Mouse (Mus musculus) heart, postnatal 36 days (tissue): ENCODE results near the gene Bcl10. TPM values are rescaled to one million over a fixed set of nuclear protein-coding genes. Genes with fewer than 3 reads are reported as not detected.
"Not testable (repeated sequence)": the region's sequence is repeated elsewhere in the genome, so short reads cannot be mapped to it uniquely, and the experiment has no call there.

Experiments used
- DNase-seq, 2 experiments: peaks; one replicate each; pipeline ENCODE4 v3.0.0; 2021 to 2022
- intact Hi-C: fragments of 180-260 bp; cut with DNase I; formaldehyde crosslinking; loops from one replicate; pipeline ENCODE4 v1.15.1; 2025
- total RNA-seq, 2 experiments: library from RNA; stranded (reverse); gene quantifications; 2 replicates each; pipeline ENCODE4 v1.2.3; 2021

Bcl10 gene
- total RNA-seq, 2 experiments from 2014 or later: 18.2 to 19.6 TPM

GRCm38 (mm10) chr3:145906582-145906981 lies 16.0 kb upstream of the Bcl10 start:
- DNase-seq: no peak
- intact Hi-C loops: loop anchor here (2.0 to 10.0 kb wide), 5 partner anchors 52 to 499 kb away; partner anchors contain the start of genes Ccn1 and Ddah1

- intact Hi-C loops: no loop called here
- DNase-seq: no peak
Observed at GRCm38 (mm10) chr3:145912512-145912911, 10.1 kb upstream of the Bcl10 start.

- no peak for DNase-seq
- intact Hi-C loops: no loop called here
Observed at GRCm38 (mm10) chr3:145913263-145913662, 9.3 kb upstream of the Bcl10 start.

- intact Hi-C loops, DNase-seq: not testable (repeated sequence)
Observed at GRCm38 (mm10) chr3:145913942-145914341, 8.7 kb upstream of the Bcl10 start.

- DNase-seq: no peak
- intact Hi-C loops: no loop called here
Observed at GRCm38 (mm10) chr3:145916374-145916773, 6.2 kb upstream of the Bcl10 start.

- intact Hi-C loops: no loop called here
Observed at GRCm38 (mm10) chr3:145916826-145917225, 5.8 kb upstream of the Bcl10 start.

GRCm38 (mm10) chr3:145922971-145923370 lies 367 bp downstream of the Bcl10 start:
- DNase-seq: no peak
- intact Hi-C loops: loop anchor here (5.0 kb wide), 2 partner anchors 346 to 1206 kb away; partner anchors contain the start of gene Znhit6

More at GRCm38 (mm10) chr3:145916826-145917225, 5.8 kb upstream of the Bcl10 start:
- DNase-seq: no peak

GRCm38 (mm10) chr3:145923874-145924577 lies 1.4 kb downstream of the Bcl10 start:
- intact Hi-C loops: loop anchor here (2.0 to 5.0 kb wide), 3 partner anchors 275 to 1207 kb away; partner anchors contain the start of genes Ccn1 and Znhit6

GRCm38 (mm10) chr3:145924649-145925337 lies 2.2 kb downstream of the Bcl10 start:
- peak; percentile 59 to 61 for DNase-seq
- intact Hi-C loops: loop anchor here (2.0 to 5.0 kb wide), 3 partner anchors 276 to 1207 kb away; partner anchors contain the start of genes Ccn1 and Znhit6

More at GRCm38 (mm10) chr3:145923874-145924577, 1.4 kb downstream of the Bcl10 start:
- peak; percentile 98 for DNase-seq

- intact Hi-C loops: loop anchor here (2.0 kb wide), 1 partner anchor 277 kb away; the partner anchor contains the start of gene Ccn1
- DNase-seq: no peak
Observed at GRCm38 (mm10) chr3:145925506-145925905, 2.9 kb downstream of the Bcl10 start.

GRCm38 (mm10) chr3:145929525-145930400 lies 7.2 kb downstream of the Bcl10 start:
- DNase-seq: no peak
- intact Hi-C loops: no loop called here

- DNase-seq: no peak
- intact Hi-C loops: no loop called here
Observed at GRCm38 (mm10) chr3:145933845-145934244, 11.2 kb downstream of the Bcl10 start.

GRCm38 (mm10) chr3:145937505-145938404 lies 15.2 kb downstream of the Bcl10 start, which contains the start of gene 2410004B18Rik:
2410004B18Rik (plus strand) TSS chr3:145938014.
- intact Hi-C loops: no loop called here
- DNase-seq: peak; percentile 93

GRCm38 (mm10) chr3:145938405-145939349 lies 16.1 kb downstream of the Bcl10 start:
- intact Hi-C loops: no loop called here

GRCm38 (mm10) chr3:145939402-145939801 lies 16.8 kb downstream of the Bcl10 start:
- DNase-seq: no peak
- intact Hi-C loops: no loop called here

More at GRCm38 (mm10) chr3:145938405-145939349, 16.1 kb downstream of the Bcl10 start:
- DNase-seq: no peak

- DNase-seq: no peak
- intact Hi-C loops: loop anchor here (10.0 kb wide), 1 partner anchor 875 kb away; the partner anchor contains the start of gene Prkacb
Observed at GRCm38 (mm10) chr3:145939971-145940370, 17.4 kb downstream of the Bcl10 start.

GRCm38 (mm10) chr3:145941971-145942370 lies 19.4 kb downstream of the Bcl10 start:
- intact Hi-C loops: loop anchor here (2.0 to 10.0 kb wide), 2 partner anchors 237 to 873 kb away; partner anchors contain the start of gene Prkacb

GRCm38 (mm10) chr3:145944348-145944747 lies 21.7 kb downstream of the Bcl10 start:
- intact Hi-C loops: loop anchor here (10.0 kb wide), 1 partner anchor 870 kb away; the partner anchor contains the start of gene Prkacb

More at GRCm38 (mm10) chr3:145941971-145942370, 19.4 kb downstream of the Bcl10 start:
- DNase-seq: peak; percentile 68 to 75

More at GRCm38 (mm10) chr3:145944348-145944747, 21.7 kb downstream of the Bcl10 start:
- DNase-seq: no peak
